Mouse (Mus musculus): ENCODE data around the gene Rps23. TPM values are rescaled to one million over a fixed set of nuclear protein-coding genes. Genes with fewer than 3 reads are reported as not detected.

Gene Rps23
- polyA plus RNA-seq (2012; rRNA removed): 815 and 886 TPM in 2 replicates

DNA sequence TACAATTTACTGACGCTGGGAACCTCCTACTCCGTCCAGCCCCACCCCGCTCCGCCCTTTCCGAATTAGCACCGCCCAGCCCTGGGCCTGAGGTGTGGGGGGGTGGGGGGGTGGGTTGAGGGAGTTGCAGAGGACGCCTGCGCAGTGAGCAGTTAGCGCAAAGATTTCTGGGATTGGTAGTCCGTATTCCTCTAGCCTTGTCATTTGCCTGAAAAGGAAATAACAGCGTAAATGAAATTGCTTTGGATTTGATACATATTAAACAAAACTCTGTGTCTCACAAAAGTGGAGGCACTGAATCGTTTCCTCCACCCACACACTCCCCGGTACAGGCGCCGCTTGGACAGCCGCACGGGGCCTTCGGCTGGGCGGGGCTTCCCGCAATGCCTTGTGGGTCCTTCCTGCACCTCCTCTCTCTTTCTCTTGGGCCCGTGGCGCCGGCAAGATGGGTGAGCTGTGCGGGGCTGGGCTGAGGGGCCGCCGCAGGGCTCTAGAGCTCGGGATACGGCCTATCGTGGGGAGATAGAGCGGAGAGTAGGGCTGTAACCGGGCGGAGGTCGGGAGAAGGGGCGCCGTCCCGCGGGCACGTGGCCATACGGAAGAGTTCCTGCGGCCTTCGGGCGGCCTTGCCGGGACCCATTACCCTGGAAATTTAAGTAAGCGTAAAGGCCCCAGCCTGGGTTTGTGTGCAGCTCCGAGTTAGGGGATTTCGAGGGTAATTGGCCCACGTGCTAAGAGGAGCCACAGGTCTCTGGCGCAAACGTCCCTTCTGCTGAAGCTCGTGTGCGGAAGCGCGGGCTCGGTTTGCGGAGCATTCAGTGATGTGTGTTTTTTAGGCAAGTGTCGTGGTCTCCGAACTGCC lies at the start of gene Rps23:
Rps23 (plus strand) TSS at position 208 of the 862 bp plus-strand sequence.

GRCm38 (mm10) chr13:90905176-90905575 lies 17.6 kb upstream of the Rps23 start, which contains the start of gene Atp6ap1l:
Atp6ap1l (minus strand) TSS chr13:90905355.

Other genes starting within 250 kb of the Rps23 start
- gene Atp6ap1l, start 17.6 kb upstream of the Rps23 start, polyA plus RNA-seq (2012; rRNA removed): 0.08 and 0.10 TPM in 2 replicates

Measured in liver, embryonic 18 days (tissue).